Mouse (Mus musculus): Measurements from ENCODE around the gene Kdsr. TPM values are rescaled to one million over a fixed set of nuclear protein-coding genes. Genes with fewer than 3 reads are reported as not detected.

The Kdsr gene
- polyA plus RNA-seq, 1 experiment from 2014 or later, result 7.5 TPM

DNA sequence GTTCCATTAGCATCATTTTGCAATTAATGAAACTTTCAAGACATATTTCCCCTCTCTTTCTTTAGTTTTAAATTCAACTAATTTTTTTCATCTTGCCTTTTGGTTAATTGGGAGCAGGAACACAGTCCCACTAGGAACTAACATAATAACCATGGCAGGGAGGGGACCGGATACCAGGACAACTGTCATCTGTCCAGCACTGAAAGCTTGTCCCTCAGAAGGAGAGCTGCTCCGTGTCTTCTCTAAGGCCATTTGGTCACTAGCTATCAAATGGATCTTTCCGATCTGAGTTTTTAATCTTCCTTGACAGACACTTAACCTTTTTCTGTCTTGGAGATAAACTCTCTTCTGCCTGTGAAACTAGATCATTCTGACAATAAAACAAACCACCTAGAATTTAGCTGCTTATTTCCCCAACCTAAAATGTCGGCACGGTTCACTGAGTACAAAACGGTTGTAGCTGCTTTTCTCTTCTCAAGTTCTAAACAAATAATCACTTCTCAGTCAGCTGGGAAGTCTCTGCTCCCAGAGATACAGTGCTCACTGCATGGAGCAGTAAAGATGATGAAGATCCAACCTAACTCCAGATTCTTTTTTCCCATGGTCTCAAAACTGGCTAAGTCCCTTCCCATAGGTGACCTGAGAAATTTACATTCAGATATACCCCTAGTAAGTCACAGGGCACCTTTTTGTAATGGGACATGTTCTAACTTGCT lies 79.6 kb downstream of the Kdsr start:
- H3K27ac ChIP-seq, result no peak overlapping the region
- no peaks in the 10 kb centered on the region for H3K4me1 ChIP-seq
- 88% methylated on average over 6 of the region's 6 CpGs for WGBS
- DNase-seq (ENCODE audit: extremely low spot score, low spot score), result no peak
- H3K27me3 ChIP-seq (ENCODE audit: poor library complexity, severe bottlenecking), result no peaks in the 10 kb centered on the region
- H3K9me3 ChIP-seq, result no peaks in the 10 kb centered on the region
- no peaks in the 10 kb centered on the region for H3K36me3 ChIP-seq (replicated peaks)
- no peak overlapping the region for H3K4me3 ChIP-seq

GRCm38 (mm10) chr1:106678060-106678478 lies 81.5 kb downstream of the Kdsr start:
- Histone ChIP-seq H3K36me3 (replicated peaks) (no peaks in the 10 kb centered on the region), H3K9me3 (no peaks in the 10 kb centered on the region), H3K4me3 (no peak overlapping the region), H3K27me3 (ENCODE audit: poor library complexity, severe bottlenecking) (no peaks in the 10 kb centered on the region), H3K4me1 (no peaks in the 10 kb centered on the region), H3K27ac (no peak overlapping the region)
- DNase-seq (ENCODE audit: extremely low spot score, low spot score), result no peak
- 88% methylated on average over 5 of the region's 5 CpGs for WGBS

Other genes starting within 250 kb of the Kdsr start
- gene Bcl2, start 45.5 kb downstream of the Kdsr start, polyA plus RNA-seq (2016; fragmentation: Nextera tagmentation; extraction: Ambion mirVana), result 8.0 and 8.1 TPM in 2 replicates
- 67.8 and 68.3 TPM in 2 replicates for gene Vps4b, start 37.0 kb upstream of the Kdsr start, polyA plus RNA-seq (2016; fragmentation: Nextera tagmentation; extraction: Ambion mirVana)
- not detected in 2 replicates for gene Serpinb5, start 101.4 kb upstream of the Kdsr start, polyA plus RNA-seq (2016; fragmentation: Nextera tagmentation; extraction: Ambion mirVana)
- gene Serpinb12, start 174.7 kb upstream of the Kdsr start, polyA plus RNA-seq (2016; fragmentation: Nextera tagmentation; extraction: Ambion mirVana), result not detected in 2 replicates
- not detected in 2 replicates for gene Serpinb13, start 221.3 kb upstream of the Kdsr start, polyA plus RNA-seq (2016; fragmentation: Nextera tagmentation; extraction: Ambion mirVana)